8 mouse cellular contexts compared by ENCODE assay signal in genomic region chrX:164287077-164287476, GRCm38 (mm10). TPM values are rescaled to one million over a fixed set of nuclear protein-coding genes. Genes with fewer than 3 reads are reported as not detected.
DNase-seq lines count a peak whose midpoint lies in the region; ATAC-seq and TF ChIP-seq lines count a peak whose summit lies in the region.

No protein-coding gene starts in this region.

- 57% methylated on average over 3 of the region's 3 CpGs for WGBS in heart, embryonic 11.5 days (ENCODE audit: insufficient replicate concordance)
- WGBS in neural tube, embryonic 11.5 days = 76% methylated on average over 3 of the region's 3 CpGs
- WGBS in neural tube, embryonic 15.5 days = 62% methylated on average over 3 of the region's 3 CpGs
- WGBS in bone marrow, adult 2 months = 47% methylated on average over 3 of the region's 3 CpGs
- WGBS in lung, postnatal 0 days = 53% methylated on average over 3 of the region's 3 CpGs
- WGBS in forebrain, embryonic 11.5 days = 71% methylated on average over 3 of the region's 3 CpGs

- H3K9ac ChIP-seq in heart, embryonic 11.5 days (ENCODE audit: low read depth, low read length) = no peak overlapping the region
- H3K9ac ChIP-seq in neural tube, embryonic 11.5 days (ENCODE audit: low read length) = no peak overlapping the region
- H3K9ac ChIP-seq in neural tube, embryonic 15.5 days (replicated peaks) = no peak overlapping the region
- H3K9ac ChIP-seq in lung, postnatal 0 days (replicated peaks; ENCODE audit: low read depth) = no peak overlapping the region
- no peak overlapping the region for H3K9ac ChIP-seq in forebrain, embryonic 11.5 days (ENCODE audit: low read length)

- H3K4me3 ChIP-seq in heart, embryonic 11.5 days (ENCODE audit: low read depth, low read length) = no peak overlapping the region
- H3K4me3 ChIP-seq in neural tube, embryonic 11.5 days (ENCODE audit: low read depth, low read length) = no peak overlapping the region
- H3K4me3 ChIP-seq in neural tube, embryonic 15.5 days (replicated peaks) = no peak overlapping the region
- no peak overlapping the region for H3K4me3 ChIP-seq in bone marrow, adult 2 months (replicated peaks; ENCODE audit: control insufficient read depth, low read depth, low read length)
- no peak overlapping the region for H3K4me3 ChIP-seq in lung, postnatal 0 days (ENCODE audit: low read depth, low read length)
- no peak overlapping the region for H3K4me3 ChIP-seq in forebrain, embryonic 11.5 days (ENCODE audit: low read depth, low read length)

- peak; percentile 30; the same call in 1 of the 2 replicates for TF ChIP-seq CTCF in bone marrow, adult 2 months (IDR thresholded peaks at IDR 0.05; ENCODE audit: control insufficient read depth, insufficient read depth, low read length)
- peak; percentile 73 for TF ChIP-seq CTCF in lung, postnatal 0 days (IDR thresholded peaks at IDR 0.05)

- no peaks in the 10 kb centered on the region for H3K4me1 ChIP-seq in heart, embryonic 11.5 days (ENCODE audit: control insufficient read depth, insufficient read depth, low read length)
- H3K4me1 ChIP-seq in neural tube, embryonic 11.5 days (ENCODE audit: control insufficient read depth, insufficient read depth, low read length) = no peaks in the 10 kb centered on the region
- H3K4me1 ChIP-seq in neural tube, embryonic 15.5 days = no peaks in the 10 kb centered on the region
- H3K4me1 ChIP-seq in bone marrow, adult 2 months (ENCODE audit: control insufficient read depth, insufficient read depth, low read length) = no peaks in the 10 kb centered on the region
- H3K4me1 ChIP-seq in lung, postnatal 0 days (ENCODE audit: insufficient read depth, low read depth, low read length) = no peaks in the 10 kb centered on the region
- H3K4me1 ChIP-seq in forebrain, embryonic 11.5 days (replicated peaks; ENCODE audit: control insufficient read depth, insufficient read depth, low read length) = no peaks in the 10 kb centered on the region

- TF ChIP-seq EP300 in lung, postnatal 0 days (IDR thresholded peaks at IDR 0.05) = no peak

- H3K27me3 ChIP-seq in heart, embryonic 11.5 days (ENCODE audit: control insufficient read depth, insufficient read depth, low read length) = no peaks in the 10 kb centered on the region
- H3K27me3 ChIP-seq in neural tube, embryonic 11.5 days (ENCODE audit: control insufficient read depth, insufficient read depth, low read length) = no peaks in the 10 kb centered on the region
- no peaks in the 10 kb centered on the region for H3K27me3 ChIP-seq in neural tube, embryonic 15.5 days (replicated peaks)
- no peaks in the 10 kb centered on the region for H3K27me3 ChIP-seq in lung, postnatal 0 days (replicated peaks; ENCODE audit: insufficient read depth, low read length)
- H3K27me3 ChIP-seq in forebrain, embryonic 11.5 days (ENCODE audit: control insufficient read depth, insufficient read depth, low read length) = 0 out of 2 replicates have a peak, but pooled peaks cover under 1% of the 10 kb centered on the region

- H3K36me3 ChIP-seq in heart, embryonic 11.5 days (ENCODE audit: control insufficient read depth, insufficient read depth, low read length) = no peaks in the 10 kb centered on the region
- H3K36me3 ChIP-seq in neural tube, embryonic 11.5 days (ENCODE audit: control insufficient read depth, insufficient read depth, low read length) = no peaks in the 10 kb centered on the region
- no peaks in the 10 kb centered on the region for H3K36me3 ChIP-seq in neural tube, embryonic 15.5 days
- no peaks in the 10 kb centered on the region for H3K36me3 ChIP-seq in lung, postnatal 0 days (ENCODE audit: insufficient read depth, low read length)
- no peaks in the 10 kb centered on the region for H3K36me3 ChIP-seq in forebrain, embryonic 11.5 days (ENCODE audit: control insufficient read depth, insufficient read depth, low read length)

- H3K9me3 ChIP-seq in heart, embryonic 11.5 days (replicated peaks; ENCODE audit: control insufficient read depth, low read length) = no peaks in the 10 kb centered on the region
- no peaks in the 10 kb centered on the region for H3K9me3 ChIP-seq in neural tube, embryonic 11.5 days (ENCODE audit: control insufficient read depth, low read length)
- no peaks in the 10 kb centered on the region for H3K9me3 ChIP-seq in neural tube, embryonic 15.5 days (replicated peaks)
- H3K9me3 ChIP-seq in lung, postnatal 0 days (ENCODE audit: low read length) = no peaks in the 10 kb centered on the region
- H3K9me3 ChIP-seq in forebrain, embryonic 11.5 days (ENCODE audit: control insufficient read depth, low read length) = no peaks in the 10 kb centered on the region

- H3K4me2 ChIP-seq in heart, embryonic 11.5 days = no peak overlapping the region
- H3K4me2 ChIP-seq in neural tube, embryonic 11.5 days (ENCODE audit: low read depth) = no peak overlapping the region
- H3K4me2 ChIP-seq in neural tube, embryonic 15.5 days = no peak overlapping the region
- no peak overlapping the region for H3K4me2 ChIP-seq in lung, postnatal 0 days (replicated peaks; ENCODE audit: low read depth, low read length)
- H3K4me2 ChIP-seq in forebrain, embryonic 11.5 days (ENCODE audit: low read depth, low read length, severe bottlenecking) = no peak overlapping the region

- no peak for ATAC-seq in heart, embryonic 11.5 days (replicated peaks; ENCODE audit: insufficient number of reproducible peaks, low FRiP score, low TSS enrichment)
- no peak for ATAC-seq in neural tube, embryonic 11.5 days (ENCODE audit: insufficient read depth, low FRiP score, low TSS enrichment)
- no peak for ATAC-seq in neural tube, embryonic 15.5 days (ENCODE audit: low FRiP score)
- ATAC-seq in lung, postnatal 0 days = no peak
- no peak for ATAC-seq in forebrain, embryonic 11.5 days (replicated peaks; ENCODE audit: low FRiP score)

- peak; percentile 18 to 38 for DNase-seq in heart, adult 18-20 months
- DNase-seq in neural tube, embryonic 11.5 days (ENCODE audit: low spot score) = peak; percentile 13
- peak; percentile 52 for DNase-seq in lung, postnatal 0 days (ENCODE audit: low spot score)
- no peak for DNase-seq in urinary bladder, postnatal 4 days (ENCODE audit: low spot score in 2 of 2)
- no peak for DNase-seq in forebrain, embryonic 11.5 days (ENCODE audit: low spot score)

- no peak overlapping the region for H3K27ac ChIP-seq in heart, embryonic 11.5 days (ENCODE audit: low read depth, low read length)
- no peak overlapping the region for H3K27ac ChIP-seq in neural tube, embryonic 11.5 days (ENCODE audit: low read depth, low read length)
- no peak overlapping the region for H3K27ac ChIP-seq in neural tube, embryonic 15.5 days (replicated peaks)
- H3K27ac ChIP-seq in bone marrow, adult 2 months (ENCODE audit: control insufficient read depth, insufficient read depth, low read depth, low read length, poor library complexity) = no peak overlapping the region
- H3K27ac ChIP-seq in lung, postnatal 0 days (ENCODE audit: low read length) = no peak overlapping the region
- H3K27ac ChIP-seq in forebrain, embryonic 11.5 days (ENCODE audit: low read depth, low read length) = no peak overlapping the region

- TF ChIP-seq POLR2A in bone marrow, adult 2 months (IDR thresholded peaks at IDR 0.05; ENCODE audit: borderline replicate concordance, control insufficient read depth, low read depth, low read length) = no peak

RNA-seq across cellular contexts. Expression of gene Pir, which starts 17.9 kb away (rescaled TPM):
- 1 to 10 TPM; 7.0 to 7.8 TPM for total RNA-seq in heart, adult 18-20 months (2021)
- 10.5 and 12.3 TPM in 2 replicates for polyA plus RNA-seq in heart, embryonic 11.5 days (2014; fragmentation: Nextera tagmentation; extraction: Ambion mirVana)
- polyA plus RNA-seq in neural tube, embryonic 11.5 days (2014; fragmentation: Nextera tagmentation; extraction: Ambion mirVana) = 4.6 and 5.3 TPM in 2 replicates
- 3.0 and 7.0 TPM in 2 replicates for polyA plus RNA-seq in neural tube, embryonic 15.5 days (2015; fragmentation: Nextera tagmentation; extraction: Ambion mirVana)
- polyA plus RNA-seq in bone marrow, adult 2 months (2011; ENCODE audit: insufficient read depth, insufficient read length, low replicate concordance, missing spikeins) = 3.0 and 10.2 TPM in 2 replicates
- polyA plus RNA-seq in lung, postnatal 0 days (2015; fragmentation: Nextera tagmentation; extraction: Ambion mirVana) = 24.0 and 24.2 TPM in 2 replicates
- polyA plus RNA-seq in forebrain, embryonic 11.5 days (2014; fragmentation: Nextera tagmentation; extraction: Ambion mirVana) = 11.0 and 12.2 TPM in 2 replicates

RNA-seq across cellular contexts. Expression of gene Bmx, which starts 29.1 kb away (rescaled TPM):
- 1 to 10 TPM; 1.9 to 2.5 TPM for total RNA-seq in heart, adult 18-20 months (2021)
- 8.9 and 10.4 TPM in 2 replicates for polyA plus RNA-seq in heart, embryonic 11.5 days (2014; fragmentation: Nextera tagmentation; extraction: Ambion mirVana)
- 0.17 and 0.66 TPM in 2 replicates for polyA plus RNA-seq in neural tube, embryonic 11.5 days (2014; fragmentation: Nextera tagmentation; extraction: Ambion mirVana)
- polyA plus RNA-seq in neural tube, embryonic 15.5 days (2015; fragmentation: Nextera tagmentation; extraction: Ambion mirVana) = 0.12 and 0.31 TPM in 2 replicates
- 8.0 and 19.2 TPM in 2 replicates for polyA plus RNA-seq in bone marrow, adult 2 months (2011; ENCODE audit: insufficient read depth, insufficient read length, low replicate concordance, missing spikeins)
- polyA plus RNA-seq in lung, postnatal 0 days (2015; fragmentation: Nextera tagmentation; extraction: Ambion mirVana) = 2.5 and 2.7 TPM in 2 replicates
- 0.28 TPM in 2 replicates for polyA plus RNA-seq in forebrain, embryonic 11.5 days (2014; fragmentation: Nextera tagmentation; extraction: Ambion mirVana)

Comparison
In these comparisons a context has a peak if more than half of its experiments do, and no peak if none do; other contexts are left out.
1. DNase-seq: peak in heart, adult 18-20 months (2 of 2), neural tube, embryonic 11.5 days (single experiment) and lung, postnatal 0 days (single experiment); none in urinary bladder, postnatal 4 days (0 of 2) and forebrain, embryonic 11.5 days (single experiment).